Mouse (Mus musculus): ENCODE measurements at regions not wholly inside any gene's neighbourhood (a gene's known extent, or its start where the extent isn't known, plus 50 kb on each side); places are given as distances from the start of the nearest gene placed in this dataset.
A peak's percentile ranks its signal among the peaks of the same experiment; 100 is the strongest.
"Not testable (repeated sequence)": the region's sequence is repeated elsewhere in the genome, so short reads cannot be mapped to it uniquely, and the experiment has no call there.

- no peaks in the 10 kb centered on the region for H3K9me3 ChIP-seq (replicated peaks)
- ATAC-seq (ENCODE audit: low read depth) (no peak), DNase-seq (no peak)
- no peak overlapping the region for H3K9ac ChIP-seq
- H3K27me3 ChIP-seq, result no peaks in the 10 kb centered on the region
- no peaks in the 10 kb centered on the region for H3K36me3 ChIP-seq
- no peak overlapping the region for H3K4me3 ChIP-seq (replicated peaks)
- no peak overlapping the region for H3K4me2 ChIP-seq
- no peak overlapping the region for H3K27ac ChIP-seq
- H3K4me1 ChIP-seq (replicated peaks), result no peaks in the 10 kb centered on the region
- 70% methylated on average over 9 of the region's 9 CpGs for WGBS (ENCODE audit: insufficient replicate concordance)
Measured at GRCm38 (mm10) chr6:22497306-22497705, 141.3 kb upstream of the Fam3c start.

GRCm38 (mm10) chr6:22496471-22496870 is 140.4 kb upstream of the Fam3c start:
- 72% methylated on average over 1 of the region's 1 CpGs for WGBS (ENCODE audit: insufficient replicate concordance)
- Histone ChIP-seq H3K9ac (no peak overlapping the region), H3K27me3 (no peaks in the 10 kb centered on the region), H3K27ac (no peak overlapping the region), H3K4me2 (no peak overlapping the region), H3K9me3 (replicated peaks) (no peaks in the 10 kb centered on the region), H3K4me1 (replicated peaks) (no peaks in the 10 kb centered on the region), H3K4me3 (replicated peaks) (no peak overlapping the region), H3K36me3 (no peaks in the 10 kb centered on the region)
- no peak for ATAC-seq (ENCODE audit: low read depth)
- DNase-seq, result no peak

- Histone ChIP-seq H3K36me3 (no peaks in the 10 kb centered on the region), H3K9ac (no peak overlapping the region), H3K4me1 (replicated peaks) (no peaks in the 10 kb centered on the region), H3K9me3 (replicated peaks) (no peaks in the 10 kb centered on the region), H3K4me3 (replicated peaks) (no peak overlapping the region), H3K4me2 (no peak overlapping the region), H3K27ac (no peak overlapping the region), H3K27me3 (no peaks in the 10 kb centered on the region)
- WGBS (ENCODE audit: insufficient replicate concordance), result 32% methylated on average over 11 of the region's 11 CpGs
- ATAC-seq (ENCODE audit: low read depth) (no peak), DNase-seq (no peak)
Measured at GRCm38 (mm10) chr6:22493632-22494260, 137.7 kb upstream of the Fam3c start.

GRCm38 (mm10) chr6:22492896-22493295 is 136.9 kb upstream of the Fam3c start:
- H3K4me2 ChIP-seq, result no peak overlapping the region

GRCm38 (mm10) chr6:22490762-22491161 is 134.7 kb upstream of the Fam3c start:
- WGBS (ENCODE audit: insufficient replicate concordance), result 67% methylated on average over 6 of the region's 6 CpGs

More at GRCm38 (mm10) chr6:22492896-22493295, 136.9 kb upstream of the Fam3c start:
- H3K9me3 ChIP-seq (replicated peaks), result no peaks in the 10 kb centered on the region
- no peaks in the 10 kb centered on the region for H3K4me1 ChIP-seq (replicated peaks)
- no peak overlapping the region for H3K27ac ChIP-seq
- 67% methylated on average over 17 of the region's 17 CpGs for WGBS (ENCODE audit: insufficient replicate concordance)
- no peak overlapping the region for H3K4me3 ChIP-seq (replicated peaks)
- ATAC-seq (ENCODE audit: low read depth) (no peak), DNase-seq (no peak)
- H3K36me3 ChIP-seq, result no peaks in the 10 kb centered on the region
- no peak overlapping the region for H3K9ac ChIP-seq
- H3K27me3 ChIP-seq, result no peaks in the 10 kb centered on the region

GRCm38 (mm10) chr6:22487467-22487866 is 131.4 kb upstream of the Fam3c start:
- WGBS (ENCODE audit: insufficient replicate concordance), result 25% methylated on average over 3 of the region's 3 CpGs

More at GRCm38 (mm10) chr6:22490762-22491161, 134.7 kb upstream of the Fam3c start:
- Histone ChIP-seq H3K27ac (no peak overlapping the region), H3K9me3 (replicated peaks) (no peaks in the 10 kb centered on the region), H3K4me2 (no peak overlapping the region), H3K9ac (no peak overlapping the region), H3K4me1 (replicated peaks) (no peaks in the 10 kb centered on the region), H3K36me3 (no peaks in the 10 kb centered on the region), H3K27me3 (no peaks in the 10 kb centered on the region), H3K4me3 (replicated peaks) (no peak overlapping the region)
- no peak for DNase-seq
- ATAC-seq (ENCODE audit: low read depth), result no peak

GRCm38 (mm10) chr6:22485828-22486518 is 129.9 kb upstream of the Fam3c start:
- WGBS (ENCODE audit: insufficient replicate concordance), result 73% methylated on average over 11 of the region's 11 CpGs
- DNase-seq, result no peak
- H3K4me3 ChIP-seq (replicated peaks), result no peak overlapping the region
- no peaks in the 10 kb centered on the region for H3K36me3 ChIP-seq
- no peaks in the 10 kb centered on the region for H3K27me3 ChIP-seq
- H3K27ac ChIP-seq, result no peak overlapping the region
- H3K9ac ChIP-seq, result no peak overlapping the region
- H3K4me2 ChIP-seq, result no peak overlapping the region
- no peaks in the 10 kb centered on the region for H3K9me3 ChIP-seq (replicated peaks)
- no peaks in the 10 kb centered on the region for H3K4me1 ChIP-seq (replicated peaks)
- no peak for ATAC-seq (ENCODE audit: low read depth)

More at GRCm38 (mm10) chr6:22487467-22487866, 131.4 kb upstream of the Fam3c start:
- Histone ChIP-seq H3K36me3 (no peaks in the 10 kb centered on the region), H3K4me2 (no peak overlapping the region), H3K27me3 (no peaks in the 10 kb centered on the region), H3K4me1 (replicated peaks) (no peaks in the 10 kb centered on the region), H3K9ac (no peak overlapping the region), H3K4me3 (replicated peaks) (no peak overlapping the region), H3K9me3 (replicated peaks) (no peaks in the 10 kb centered on the region), H3K27ac (no peak overlapping the region)
- DNase-seq, result no peak
- ATAC-seq (ENCODE audit: low read depth), result no peak

- H3K9me3 ChIP-seq (replicated peaks); H3K36me3 ChIP-seq; H3K27ac ChIP-seq; H3K27me3 ChIP-seq; H3K4me2 ChIP-seq; DNase-seq; H3K4me1 ChIP-seq (replicated peaks); ATAC-seq (ENCODE audit: low read depth); H3K4me3 ChIP-seq (replicated peaks); H3K9ac ChIP-seq: not testable (repeated sequence)
- 55% methylated on average over 4 of the region's 4 CpGs for WGBS (ENCODE audit: insufficient replicate concordance)
Measured at GRCm38 (mm10) chr6:22482257-22482656, 126.2 kb upstream of the Fam3c start.

GRCm38 (mm10) chr6:22474604-22475003 is 118.6 kb upstream of the Fam3c start:
- Histone ChIP-seq H3K36me3 (no peaks in the 10 kb centered on the region), H3K4me3 (replicated peaks) (no peak overlapping the region), H3K27ac (no peak overlapping the region), H3K4me2 (no peak overlapping the region), H3K9me3 (replicated peaks) (no peaks in the 10 kb centered on the region), H3K4me1 (replicated peaks) (peaks cover 7% of the 10 kb centered on the region), H3K9ac (no peak overlapping the region), H3K27me3 (no peaks in the 10 kb centered on the region)
- ATAC-seq (ENCODE audit: low read depth) (peak; percentile 50), DNase-seq (peak; percentile 5)
- 6% methylated on average over 4 of the region's 4 CpGs for WGBS (ENCODE audit: insufficient replicate concordance)

GRCm38 (mm10) chr6:22474011-22474410 is 118.0 kb upstream of the Fam3c start:
- ATAC-seq (ENCODE audit: low read depth) (no peak), DNase-seq (no peak)
- Histone ChIP-seq H3K9ac (no peak overlapping the region), H3K27ac (no peak overlapping the region), H3K9me3 (replicated peaks) (no peaks in the 10 kb centered on the region), H3K36me3 (no peaks in the 10 kb centered on the region), H3K4me1 (replicated peaks) (peaks cover 7% of the 10 kb centered on the region), H3K4me3 (replicated peaks) (no peak overlapping the region), H3K4me2 (no peak overlapping the region), H3K27me3 (no peaks in the 10 kb centered on the region)
- 19% methylated on average over 2 of the region's 2 CpGs for WGBS (ENCODE audit: insufficient replicate concordance)

- H3K4me2 ChIP-seq; ATAC-seq (ENCODE audit: low read depth); H3K27me3 ChIP-seq; H3K4me1 ChIP-seq (replicated peaks); H3K9me3 ChIP-seq (replicated peaks); H3K36me3 ChIP-seq; H3K27ac ChIP-seq; DNase-seq; H3K4me3 ChIP-seq (replicated peaks); H3K9ac ChIP-seq: not testable (repeated sequence)
- 69% methylated on average over 5 of the region's 5 CpGs for WGBS (ENCODE audit: insufficient replicate concordance)
Measured at GRCm38 (mm10) chr6:22472400-22472799, 116.4 kb upstream of the Fam3c start.
